Mouse (Mus musculus) NIH3T3 (cell line): ENCODE data around the gene Shmt1.
A peak's percentile ranks its signal among the peaks of the same experiment; 100 is the strongest.
"Not testable (repeated sequence)": the region's sequence is repeated elsewhere in the genome, so short reads cannot be mapped to it uniquely, and the experiment has no call there.

Source experiments
- DNase-seq: peaks from one replicate; pipeline ENCODE4 v3.0.0-alpha.2; 2012; ENCODE audit warnings: low read depth

Shmt1 gene

GRCm38 (mm10) chr11:60811618-60812017, at the start of gene Shmt1:
Gene Shmt1 (minus strand): TSS chr11:60811718.
- DNase-seq: not testable (repeated sequence)

- DNase-seq: peak; percentile 53
These were observed 45.1 kb upstream of the Shmt1 start for GRCm38 (mm10) chr11:60856587-60856986.

GRCm38 (mm10) chr11:60845415-60845814, 33.9 kb upstream of the Shmt1 start:
- no peak for DNase-seq

- DNase-seq: no peak
These were observed 31.9 kb upstream of the Shmt1 start for GRCm38 (mm10) chr11:60843412-60843811.

GRCm38 (mm10) chr11:60841467-60842200, 30.1 kb upstream of the Shmt1 start:
- DNase-seq: peak; percentile 49

GRCm38 (mm10) chr11:60837644-60838406, 26.3 kb upstream of the Shmt1 start:
- no peak for DNase-seq

- DNase-seq: no peak
These were observed 25.4 kb upstream of the Shmt1 start for GRCm38 (mm10) chr11:60836897-60837296.

GRCm38 (mm10) chr11:60830433-60831052, 19.0 kb upstream of the Shmt1 start, which contains the start of gene Dhrs7b:
Gene Dhrs7b (plus strand): TSS chr11:60830631.
- peak; percentile 96 for DNase-seq

- DNase-seq: peak; percentile 68
These were observed 17.4 kb upstream of the Shmt1 start for GRCm38 (mm10) chr11:60828903-60829302.

GRCm38 (mm10) chr11:60827241-60827945, 15.9 kb upstream of the Shmt1 start:
- no peak for DNase-seq

GRCm38 (mm10) chr11:60826700-60827099, 15.2 kb upstream of the Shmt1 start:
- no peak for DNase-seq

GRCm38 (mm10) chr11:60825191-60825590, 13.7 kb upstream of the Shmt1 start:
- peak; percentile 49 for DNase-seq

- DNase-seq: no peak
These were observed 12.3 kb upstream of the Shmt1 start for GRCm38 (mm10) chr11:60823771-60824170.

GRCm38 (mm10) chr11:60816398-60816797, 4.9 kb upstream of the Shmt1 start:
- no peak for DNase-seq

- DNase-seq: peak; percentile 97
These were observed 461 bp downstream of the Shmt1 start for GRCm38 (mm10) chr11:60811054-60811460.

- no peak for DNase-seq
These were observed 1.2 kb downstream of the Shmt1 start for GRCm38 (mm10) chr11:60810046-60810965.

GRCm38 (mm10) chr11:60809546-60809945, 2.0 kb downstream of the Shmt1 start:
- peak; percentile 50 for DNase-seq

- peak; percentile 85 for DNase-seq
These were observed 3.0 kb downstream of the Shmt1 start for GRCm38 (mm10) chr11:60808286-60809070.

GRCm38 (mm10) chr11:60800892-60801291, 10.6 kb downstream of the Shmt1 start:
- DNase-seq: no peak

GRCm38 (mm10) chr11:60799977-60800376, 11.5 kb downstream of the Shmt1 start:
- DNase-seq: no peak
